Mouse (Mus musculus) kidney, postnatal 4 days (tissue): ENCODE measurements around the gene Tnfsfm13.
A peak's percentile ranks its signal among the peaks of the same experiment; 100 is the strongest.

ENCODE experiments used
- DNase-seq, 2 experiments: peaks; one replicate each; pipeline ENCODE4 v3.0.0; 2021; ENCODE audit warnings: mixed read lengths in 2 of 2

Gene Tnfsfm13

GRCm38 (mm10) chr11:69680136-69680855, 15.6 kb downstream of the Tnfsfm13 start:
- no peak for DNase-seq

DNA sequence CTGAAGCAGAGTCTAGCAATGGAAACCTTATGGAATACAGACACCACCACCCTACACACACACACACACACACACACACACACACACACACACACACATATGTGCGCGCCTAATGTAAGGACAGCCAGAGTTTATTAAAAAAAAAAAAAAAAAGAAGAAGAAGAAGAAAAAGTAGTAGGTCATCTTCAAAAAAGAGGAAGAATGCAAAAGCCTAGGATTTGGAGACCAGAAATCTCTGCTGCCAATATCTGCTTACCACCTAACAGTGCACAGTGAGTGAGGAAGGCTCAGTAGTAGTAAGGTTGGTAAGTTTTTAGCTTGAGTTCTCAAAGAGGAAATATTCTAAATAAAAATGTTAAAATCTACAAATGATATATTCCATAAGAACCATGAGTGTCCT, 16.8 kb downstream of the Tnfsfm13 start:
- no peak for DNase-seq

DNA sequence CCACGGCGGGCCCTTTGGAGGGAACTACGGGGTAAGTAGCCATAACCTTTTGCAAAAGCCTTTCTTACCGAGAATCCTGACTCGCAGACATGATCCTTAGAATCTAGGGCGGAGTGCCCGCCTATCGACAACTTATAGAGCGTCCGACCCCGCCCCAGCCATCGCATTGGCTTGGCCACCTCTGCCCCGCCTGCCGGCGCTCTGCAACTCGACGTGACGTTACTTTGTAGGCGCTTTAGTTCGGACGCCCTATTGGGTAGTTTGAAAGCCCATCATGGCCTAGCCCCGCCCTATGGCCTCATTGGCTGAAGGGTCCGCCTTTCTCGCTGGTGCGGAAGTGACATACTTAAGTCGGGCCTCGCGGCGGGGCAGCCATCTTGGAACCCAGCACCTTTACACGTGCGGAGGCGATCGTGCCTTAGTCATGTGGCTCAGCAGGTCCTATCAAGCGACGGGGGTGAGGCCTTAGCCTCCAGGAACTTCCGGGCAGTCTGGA, 23.6 kb downstream of the Tnfsfm13 start, which contains the start of gene Eif4a1:
TSS of gene Eif4a1 (minus strand) at position 213 of the 496 bp plus-strand sequence.
- peak; percentile 100 for DNase-seq

GRCm38 (mm10) chr11:69671726-69672124, 24.2 kb downstream of the Tnfsfm13 start:
- no peak for DNase-seq

DNA sequence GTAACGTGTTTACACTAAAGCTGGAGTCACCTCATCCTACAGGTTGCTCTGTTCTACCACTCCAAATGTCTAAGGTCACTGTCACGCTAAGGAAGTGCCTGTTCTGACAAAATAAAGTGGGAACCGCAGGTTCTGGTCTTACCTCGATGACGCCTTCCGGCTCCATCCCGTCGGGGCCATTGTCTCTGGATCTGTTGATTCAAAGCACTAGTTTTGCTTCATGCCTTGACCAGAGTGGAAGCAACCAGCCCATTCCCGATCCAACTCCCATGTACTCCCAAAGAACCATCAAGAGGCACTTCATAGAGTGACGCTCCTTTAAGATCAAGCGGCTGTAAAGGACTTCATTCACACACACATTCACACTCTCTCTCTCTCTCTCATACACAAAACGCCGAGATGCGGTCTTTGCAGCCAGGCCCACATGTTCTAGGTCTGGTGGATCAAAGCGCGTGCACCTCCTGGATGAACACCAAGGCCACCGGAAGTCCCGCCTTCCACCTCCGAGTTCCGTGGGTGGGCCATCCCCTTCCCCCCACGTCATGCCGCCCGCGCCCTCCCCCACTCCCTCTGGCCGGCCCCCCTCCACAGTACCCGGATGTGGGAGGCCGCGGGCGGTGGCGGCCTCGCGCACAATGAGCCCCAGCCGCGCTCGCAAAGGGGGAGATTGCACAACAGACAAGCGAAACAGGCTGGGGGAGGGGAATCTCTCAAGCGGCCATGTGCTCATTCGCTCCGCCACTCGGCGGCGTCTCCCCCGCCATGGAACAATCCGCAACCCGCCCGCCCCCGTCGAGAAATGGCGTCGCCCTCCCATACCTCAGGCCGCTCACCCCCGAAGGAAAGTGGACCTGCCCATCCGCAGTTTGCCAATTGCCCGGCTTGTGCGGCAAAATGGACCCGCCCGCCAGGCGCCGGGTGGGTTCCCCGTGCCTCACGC, 24.8 kb downstream of the Tnfsfm13 start:
- DNase-seq = peak; percentile 97 to 98

GRCm38 (mm10) chr11:69666665-69667005, 29.3 kb downstream of the Tnfsfm13 start:
- DNase-seq = no peak

DNA sequence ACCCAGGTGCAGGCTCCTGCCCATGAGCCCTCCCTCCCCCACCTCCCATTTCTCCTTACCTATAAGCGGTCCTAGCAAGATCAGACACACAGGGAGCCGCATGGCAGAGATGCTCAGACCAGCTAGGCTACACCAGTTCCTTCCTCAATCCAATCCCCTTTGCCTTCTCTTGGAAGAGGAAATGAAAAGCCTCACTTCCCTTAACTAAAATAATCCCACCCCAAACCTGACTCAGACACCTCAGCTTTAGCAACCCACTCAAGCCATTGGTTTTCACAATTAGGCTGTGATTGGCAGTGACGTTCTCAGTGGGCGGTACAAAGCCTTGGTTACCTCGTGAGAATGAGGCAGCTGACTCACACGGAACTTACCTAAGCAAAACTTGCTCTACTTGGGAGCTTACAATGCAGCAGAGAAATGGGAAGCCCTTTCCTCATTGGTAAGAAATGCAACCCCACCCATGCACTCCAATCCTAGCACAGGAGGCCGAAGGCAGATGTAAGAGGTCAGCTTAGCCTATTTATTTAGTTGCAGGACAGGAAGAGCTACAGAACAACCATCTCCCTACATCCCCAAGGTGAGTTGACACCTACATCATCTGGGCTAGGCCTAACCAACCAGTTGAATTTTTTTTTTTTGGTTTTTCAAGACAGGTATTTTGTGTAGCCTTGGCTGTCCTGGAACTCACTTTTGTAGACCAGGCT, 29.8 kb downstream of the Tnfsfm13 start, which contains the start of gene Cd68:
TSS of gene Cd68 (minus strand) at position 193 of the 704 bp plus-strand sequence.
- peak; percentile 55 to 63 for DNase-seq

DNA sequence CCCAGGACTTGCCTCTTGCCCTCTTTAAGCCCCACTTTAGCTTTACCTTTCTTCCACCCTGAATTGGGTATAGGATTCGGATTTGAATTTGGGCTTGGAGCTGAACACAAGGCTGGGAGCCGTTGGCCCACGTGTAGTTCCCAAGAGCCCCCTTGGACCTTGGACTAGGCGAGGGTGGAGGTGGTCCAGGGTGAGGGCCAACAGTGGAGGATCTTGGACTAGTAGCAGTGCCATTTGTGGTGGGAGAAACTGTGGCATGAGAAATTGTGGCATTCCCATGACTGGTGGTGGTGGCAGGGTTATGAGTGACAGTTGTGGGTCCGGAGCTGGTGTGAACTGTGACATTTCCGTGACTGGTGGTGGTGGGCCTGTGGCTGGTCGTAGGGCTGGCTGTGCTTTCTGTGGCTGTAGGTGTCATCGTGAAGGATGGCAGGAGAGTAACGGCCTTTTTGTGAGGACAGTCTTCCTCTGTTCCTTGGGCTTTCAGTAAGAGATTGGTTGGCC, 30.4 kb downstream of the Tnfsfm13 start:
- peak in 1 of 2 experiments; percentile 23 for DNase-seq

- no peak for DNase-seq
Measured at GRCm38 (mm10) chr11:69664841-69665240, 31.1 kb downstream of the Tnfsfm13 start.

GRCm38 (mm10) chr11:69663795-69664194, 32.1 kb downstream of the Tnfsfm13 start:
- no peak for DNase-seq

GRCm38 (mm10) chr11:69662967-69663671, 32.8 kb downstream of the Tnfsfm13 start:
- DNase-seq = no peak

GRCm38 (mm10) chr11:69662213-69662966, 33.5 kb downstream of the Tnfsfm13 start, which contains the start of gene Mpdu1:
TSS of gene Mpdu1 (minus strand) at chr11:69662642.
- DNase-seq = peak; percentile 94 to 97

- no peak for DNase-seq
Measured at GRCm38 (mm10) chr11:69661221-69661881, 34.5 kb downstream of the Tnfsfm13 start.

- DNase-seq = peak in 1 of 2 experiments; percentile 9
Measured at GRCm38 (mm10) chr11:69657462-69657881, 38.4 kb downstream of the Tnfsfm13 start.

GRCm38 (mm10) chr11:69656617-69657461, 39.1 kb downstream of the Tnfsfm13 start:
- peak; percentile 67 to 73 for DNase-seq

GRCm38 (mm10) chr11:69656065-69656455, 39.8 kb downstream of the Tnfsfm13 start:
- peak in 1 of 2 experiments; percentile 14 for DNase-seq

DNA sequence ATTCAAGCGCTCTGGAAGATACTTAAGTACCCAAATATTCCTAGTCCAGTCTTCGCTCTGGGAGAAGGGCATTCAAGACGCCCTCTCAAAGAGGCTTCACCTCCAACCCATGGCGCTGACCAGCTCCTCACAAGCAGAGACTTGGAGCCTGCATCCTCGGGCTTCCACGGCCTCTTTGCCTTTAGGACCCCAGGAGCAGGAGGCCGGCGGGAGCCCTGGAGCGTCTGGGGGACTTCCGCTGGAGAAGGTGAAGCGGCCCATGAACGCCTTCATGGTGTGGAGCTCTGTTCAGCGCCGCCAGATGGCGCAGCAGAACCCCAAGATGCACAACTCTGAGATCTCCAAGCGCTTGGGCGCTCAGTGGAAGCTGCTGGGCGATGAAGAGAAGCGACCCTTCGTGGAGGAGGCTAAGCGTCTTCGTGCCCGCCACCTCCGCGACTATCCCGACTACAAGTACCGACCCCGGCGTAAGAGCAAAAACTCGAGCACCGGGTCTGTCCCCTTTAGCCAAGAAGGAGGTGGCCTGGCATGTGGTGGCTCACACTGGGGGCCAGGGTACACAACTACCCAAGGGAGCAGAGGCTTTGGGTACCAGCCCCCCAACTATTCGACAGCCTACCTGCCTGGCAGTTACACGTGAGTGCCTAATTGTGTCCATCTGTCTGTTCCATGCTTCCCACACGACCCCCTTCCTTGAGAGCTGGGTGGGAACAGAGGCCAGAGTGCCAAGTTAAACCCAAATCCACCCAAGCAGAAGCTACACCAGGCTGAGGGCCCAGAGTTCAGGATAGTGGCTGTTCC, 40.4 kb downstream of the Tnfsfm13 start, which contains the start of gene Sox15:
TSS of gene Sox15 (plus strand) at position 51 of the 801 bp plus-strand sequence.
- peak; percentile 85 to 91 for DNase-seq

DNA sequence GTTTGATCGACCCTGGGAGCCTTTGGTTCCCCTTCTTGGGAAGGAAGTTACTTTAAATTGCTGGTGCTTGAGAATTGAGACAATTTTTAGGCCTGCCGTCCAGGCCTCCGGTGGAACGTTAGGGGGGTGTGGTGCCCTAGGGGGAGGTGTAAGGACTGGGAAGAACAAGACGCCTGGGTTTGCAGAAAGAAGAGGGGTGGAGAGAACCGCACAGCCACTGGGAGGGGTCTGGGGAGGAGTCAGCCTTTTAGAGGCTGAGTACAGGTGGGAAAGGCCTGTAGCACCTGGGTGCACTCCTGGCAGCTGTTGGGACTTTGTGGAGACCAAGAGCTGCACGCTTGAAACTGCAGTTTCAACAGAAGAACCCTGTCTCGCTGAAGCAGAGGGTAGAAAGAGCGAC, 41.1 kb downstream of the Tnfsfm13 start:
- DNase-seq = peak; percentile 23 to 35
